Mouse (Mus musculus) cerebellum, adult 2 months (tissue): Measurements from ENCODE around the gene Tent2.

ENCODE experiments used
- CTCF ChIP-seq: fragments of 200-500 bp; IDR thresholded peaks from 2 replicates; pipeline ENCODE4 v1.5.1; 2011; ENCODE audit warnings: low read depth, mild to moderate bottlenecking, control low read depth, low read length, moderate library complexity, borderline replicate concordance; ENCODE audit not compliant: insufficient read depth
- POLR2A ChIP-seq: fragments of 200-500 bp; IDR thresholded peaks from 2 replicates; pipeline ENCODE4 v1.6.1; 2011; ENCODE audit warnings: low read length, control low read depth, borderline replicate concordance; ENCODE audit not compliant: insufficient read depth

DNA sequence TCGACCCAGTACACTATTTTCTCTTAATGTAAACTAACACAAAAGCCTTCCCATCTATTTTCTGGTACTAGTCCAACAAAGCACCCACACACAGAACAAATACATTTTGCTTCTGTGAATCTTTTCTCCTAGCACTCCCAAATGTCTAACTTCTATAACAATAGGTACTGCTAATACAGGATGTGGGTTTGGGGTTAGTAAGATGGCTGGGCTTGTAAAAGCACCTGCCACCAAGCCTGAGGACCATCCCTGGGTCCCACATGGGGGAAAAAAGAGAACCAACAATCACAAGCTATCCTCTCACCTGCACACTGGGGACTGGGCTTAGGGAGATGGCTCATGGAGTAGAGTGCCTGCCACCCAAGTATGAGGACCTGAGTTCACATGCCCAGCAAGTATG is 38.9 kb downstream of the Tent2 start:
- no peak for TF ChIP-seq CTCF
- no peak for TF ChIP-seq POLR2A
